Mouse (Mus musculus) left cerebral cortex, adult 18-20 months (tissue): Measurements from ENCODE around the gene Orm2. TPM values are rescaled to one million over a fixed set of nuclear protein-coding genes. Genes with fewer than 3 reads are reported as not detected.
A peak's percentile ranks its signal among the peaks of the same experiment; 100 is the strongest.

Experiments
- DNase-seq, 2 experiments: peaks; one replicate each; pipeline ENCODE4 v3.0.0; 2021 to 2022; ENCODE audit warnings: low spot score in 2 of 2, mixed read lengths in 1 of 2
- total RNA-seq, 2 experiments: library from RNA; stranded (reverse); gene quantifications; 2 replicates each; pipeline ENCODE4 v1.2.3; 2021

Gene Orm2
- total RNA-seq, 2 experiments from 2014 or later: not detected

DNA sequence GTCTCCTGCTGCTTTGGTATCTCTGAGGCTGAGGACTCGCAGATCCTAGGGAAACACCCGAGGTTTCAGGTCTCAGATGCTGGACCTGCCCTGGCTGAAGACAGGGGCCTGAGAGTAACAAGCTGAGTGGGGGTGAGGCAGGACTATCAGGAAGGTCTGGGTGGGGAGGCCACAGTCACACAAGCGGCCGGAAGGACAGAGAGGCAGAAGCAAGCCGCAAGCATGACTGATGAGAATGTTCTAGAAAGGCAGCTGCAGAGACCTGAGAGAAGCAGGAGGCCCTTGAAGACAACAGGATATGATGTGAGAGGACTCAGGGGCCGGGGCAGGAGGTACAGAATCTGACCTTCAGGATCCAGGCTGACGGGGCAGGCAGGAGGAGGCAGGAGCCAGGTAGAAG, 42.0 kb downstream of the Orm2 start:
- DNase-seq: no peak

DNA sequence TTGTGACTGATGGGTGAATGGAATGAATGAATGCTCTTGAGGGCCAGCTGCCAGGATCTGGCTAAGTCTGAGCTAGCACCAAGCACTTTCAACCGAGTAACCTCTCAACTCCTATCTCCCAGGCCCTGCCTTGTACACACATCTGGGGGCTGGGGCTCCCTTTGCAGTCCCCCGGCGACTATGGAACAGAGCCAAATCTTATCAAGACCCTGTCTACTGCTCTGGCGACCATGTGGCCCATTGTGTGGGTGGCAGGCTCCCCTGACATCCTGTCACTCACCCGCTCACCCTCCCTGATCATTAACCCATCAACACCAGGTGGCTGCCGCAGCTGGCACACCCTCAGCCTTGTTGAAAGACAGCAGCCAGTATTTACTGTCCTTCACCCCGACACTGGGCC, 42.8 kb downstream of the Orm2 start:
- no peak for DNase-seq

DNA sequence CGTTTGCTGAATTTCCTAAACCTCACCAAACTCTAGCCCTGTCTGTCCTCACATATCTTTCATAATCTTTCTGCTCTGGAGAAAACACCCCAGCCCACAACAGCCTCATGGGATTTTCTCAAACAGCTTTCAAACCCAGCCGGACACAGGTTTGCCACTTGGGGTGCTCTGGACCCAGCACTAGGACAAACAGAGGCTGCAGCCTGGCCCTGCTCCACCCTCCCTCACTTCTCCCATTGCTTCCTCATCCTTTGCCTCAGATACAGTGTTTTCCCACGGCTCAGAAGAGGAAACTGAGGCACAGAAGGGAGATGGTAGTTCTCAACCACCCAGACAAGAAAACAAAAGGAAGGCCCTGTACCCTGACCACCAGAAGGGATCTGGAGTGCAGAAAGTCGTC, 43.4 kb downstream of the Orm2 start:
- no peak for DNase-seq

DNA sequence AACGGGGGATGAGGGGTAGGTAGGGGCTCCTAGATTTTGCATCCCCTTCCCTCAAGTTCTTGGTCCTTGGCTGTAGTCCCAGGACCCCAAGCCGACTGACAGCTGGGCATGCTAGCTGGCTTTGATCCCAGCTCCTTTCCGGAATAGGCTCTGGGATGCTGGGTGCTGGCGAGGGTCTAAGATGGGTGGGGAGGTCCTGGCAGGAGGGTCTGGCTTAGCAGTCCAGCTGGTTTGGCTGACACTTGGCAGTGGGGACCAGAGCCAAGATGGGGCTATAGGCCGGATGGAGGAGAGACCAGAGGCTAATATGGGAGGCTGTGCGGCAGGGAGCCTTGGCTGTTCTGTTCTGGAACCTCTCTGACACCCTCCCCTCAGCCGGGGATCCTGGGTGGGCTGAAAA, 46.0 kb downstream of the Orm2 start:
- DNase-seq: no peak

DNA sequence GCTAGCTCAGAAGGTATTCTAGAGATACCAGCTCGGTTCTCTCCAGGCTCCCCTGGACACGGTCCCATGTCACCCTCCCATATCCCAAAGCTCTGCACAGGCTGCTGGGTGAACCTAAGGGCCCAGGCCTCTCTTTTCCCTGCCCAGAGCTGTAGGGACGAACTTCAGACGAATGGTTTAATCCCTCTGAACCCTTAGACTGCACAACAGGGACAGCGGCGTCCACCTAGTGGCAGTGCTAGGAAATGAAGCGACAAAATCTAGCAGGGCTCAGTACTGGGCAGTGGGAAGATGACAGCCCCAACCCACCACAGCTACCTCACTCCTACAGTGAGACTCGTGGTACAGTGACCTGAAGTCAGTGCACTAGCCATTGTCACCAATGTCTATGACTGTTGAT, 46.4 kb downstream of the Orm2 start:
- DNase-seq: peak; percentile 49 to 61

DNA sequence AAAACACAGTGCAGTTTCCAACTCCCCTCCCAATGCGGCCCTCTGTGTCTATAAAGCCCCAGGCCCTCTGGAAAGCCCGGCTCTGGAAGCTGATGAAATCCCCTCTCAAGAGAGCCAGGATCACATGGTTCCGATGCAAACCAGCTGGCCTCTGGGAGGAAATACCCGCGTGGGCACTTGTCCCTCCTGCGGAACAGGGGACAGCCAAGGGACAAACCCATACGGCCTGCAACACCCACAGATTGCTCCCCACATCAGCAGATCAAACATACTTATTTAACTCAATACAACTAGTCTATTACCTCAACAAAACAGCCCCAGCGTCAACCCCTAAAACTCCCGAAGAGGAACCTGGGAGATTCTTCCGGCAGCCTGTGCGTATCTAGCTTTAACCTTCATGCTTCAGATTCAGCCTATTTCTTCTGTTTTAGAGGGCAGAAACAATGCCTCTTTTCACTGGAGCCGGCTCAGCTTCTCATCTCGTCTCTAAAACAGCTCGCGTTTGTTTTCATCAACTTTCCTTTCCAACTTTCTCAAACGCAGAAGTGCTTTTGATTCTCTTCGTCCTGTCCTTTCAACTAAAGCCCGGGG, 47.2 kb downstream of the Orm2 start:
- no peak for DNase-seq

DNA sequence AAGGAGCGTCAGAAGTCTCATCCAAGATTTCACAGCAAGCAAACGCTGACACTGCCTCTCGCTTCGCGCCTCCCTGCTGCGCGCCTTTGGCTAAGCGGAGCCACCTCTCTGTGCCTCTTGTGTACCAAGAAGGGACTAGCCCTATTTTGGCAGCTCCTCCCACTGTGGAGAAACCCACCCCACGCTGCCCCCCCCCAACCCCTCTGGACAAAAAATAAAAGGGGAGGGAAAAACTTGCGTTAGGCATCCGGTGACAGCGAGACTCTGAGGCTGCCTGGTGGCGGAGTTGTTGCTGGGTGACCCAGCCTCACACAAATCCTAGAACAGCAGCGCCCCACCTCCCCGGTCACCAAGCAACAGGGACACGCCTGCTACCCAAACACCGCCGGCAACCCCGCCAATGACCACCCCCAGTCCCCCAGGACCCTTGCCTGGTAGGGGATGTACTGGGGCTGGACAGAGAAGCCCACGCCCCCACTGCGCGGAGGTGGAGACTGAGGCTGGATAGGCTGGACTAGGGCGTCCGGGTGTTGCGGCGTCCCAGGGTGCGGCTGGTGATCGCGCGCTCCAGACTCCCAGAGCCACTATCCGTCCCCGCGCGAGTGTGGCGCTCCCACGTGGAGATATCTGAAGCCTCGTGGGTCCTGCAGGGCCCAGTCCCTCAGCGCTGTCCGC, 47.8 kb downstream of the Orm2 start:
- peak in 1 of 2 experiments; percentile 23 for DNase-seq

DNA sequence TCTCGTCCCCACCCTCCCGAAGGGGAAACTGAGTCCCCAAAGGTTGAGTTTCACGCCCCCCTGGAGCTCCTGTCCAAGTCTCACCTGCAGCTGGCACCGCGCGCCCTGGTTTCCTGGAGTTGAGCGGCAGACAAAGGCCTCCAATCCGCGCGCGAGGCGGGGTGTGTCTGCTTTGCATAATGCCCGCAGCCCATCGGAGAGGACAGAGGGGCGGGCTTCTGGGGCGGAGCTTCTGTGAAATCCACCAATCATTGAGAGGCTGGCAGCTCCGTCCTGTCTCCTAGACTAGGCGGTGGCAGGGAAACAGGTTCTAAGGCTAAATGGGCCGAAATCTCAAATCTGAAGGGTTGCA, 48.3 kb downstream of the Orm2 start:
- DNase-seq: peak; percentile 83 to 91

DNA sequence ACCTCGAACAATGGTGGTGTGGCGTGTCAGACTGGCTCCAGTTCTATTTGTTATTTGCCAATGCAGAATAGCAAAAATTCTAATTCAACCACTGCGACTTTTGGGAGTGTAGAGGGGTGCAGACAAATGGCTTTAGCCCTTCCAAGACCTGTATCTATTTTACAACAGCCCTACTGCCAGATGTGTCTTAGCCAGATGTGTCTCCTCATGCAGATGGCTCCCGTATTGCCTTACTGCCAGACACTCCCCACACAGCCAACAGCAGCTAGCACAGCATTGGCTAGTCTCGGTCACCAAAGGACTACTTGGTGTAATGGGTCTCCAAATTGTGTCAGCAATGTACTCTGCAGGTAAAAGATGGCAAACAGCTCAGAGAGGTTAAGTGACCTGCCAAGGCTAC, 49.0 kb downstream of the Orm2 start:
- no peak for DNase-seq

DNA sequence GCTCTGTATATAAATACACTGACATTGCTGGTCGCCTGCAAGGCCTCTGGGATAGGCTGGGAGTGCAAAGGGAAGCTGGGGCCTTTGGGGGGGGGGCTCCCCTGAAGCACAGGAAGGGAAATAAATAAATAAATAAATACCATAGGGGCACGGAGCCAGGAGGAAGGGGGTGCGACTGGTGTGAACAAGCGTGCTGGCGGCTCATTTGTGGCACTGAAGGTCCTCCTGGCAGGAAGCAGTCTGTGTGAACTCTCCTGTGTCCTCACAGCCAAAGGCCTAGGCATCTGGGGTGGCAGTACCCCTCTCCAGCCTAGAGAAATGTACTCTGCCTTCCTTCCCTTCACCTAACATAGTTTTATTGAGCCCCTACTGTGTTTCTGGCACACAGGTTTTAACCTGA, 52.7 kb downstream of the Orm2 start:
- DNase-seq: no peak

Other genes starting within 250 kb of the Orm2 start
- not detected for gene Ambp, start 207.7 kb upstream of the Orm2 start, total RNA-seq
- not detected for gene Kif12, start 190.3 kb upstream of the Orm2 start, total RNA-seq
- gene Col27a1, start 148.4 kb upstream of the Orm2 start, total RNA-seq: 1 to 10 TPM; 4.2 to 5.2 TPM
- not detected for gene Orm1, start 17.9 kb upstream of the Orm2 start, total RNA-seq
- not detected for gene Orm3, start 6.3 kb upstream of the Orm2 start, total RNA-seq
- 1 to 10 TPM; 3.3 TPM for gene Akna, start 40.9 kb downstream of the Orm2 start, total RNA-seq
- 10 to 100 TPM; 38.5 to 42.1 TPM for gene Whrn, start 133.5 kb downstream of the Orm2 start, total RNA-seq
- 100 to 1,000 TPM; 143 to 157 TPM for gene Atp6v1g1, start 182.3 kb downstream of the Orm2 start, total RNA-seq
- gene Tmem268, start 196.3 kb downstream of the Orm2 start, total RNA-seq: 10 to 100 TPM in 1 of 2 experiments, 1 to 10 TPM in 1; 9.5 to 10.4 TPM
- not detected for gene Gm11213, start 242.8 kb downstream of the Orm2 start, total RNA-seq